Mouse (Mus musculus) layer of hippocampus, postnatal 25 days (tissue): ENCODE results near the gene Wrap73. TPM values are rescaled to one million over a fixed set of nuclear protein-coding genes. Genes with fewer than 3 reads are reported as not detected.

ENCODE experiments used
- total RNA-seq, 2 experiments: library from RNA; stranded (reverse); gene quantifications; 2 replicates each; pipeline ENCODE4 v1.2.3; 2021

Wrap73 gene
- total RNA-seq, 2 experiments from 2014 or later, result 30.5 to 36.0 TPM

Other genes with a start within 250 kb of the Wrap73 start
- gene A430005L14Rik, start 185.1 kb upstream of the Wrap73 start, total RNA-seq, result 10 to 100 TPM; 21.5 to 26.4 TPM
- gene Dffb, start 167.2 kb upstream of the Wrap73 start, total RNA-seq, result 10 to 100 TPM in 1 of 2 experiments, 1 to 10 TPM in 1; 8.3 to 11.9 TPM
- 10 to 100 TPM; 31.0 to 31.3 TPM for gene Cep104, start 167.2 kb upstream of the Wrap73 start, total RNA-seq
- 10 to 100 TPM; 54.6 to 71.1 TPM for gene Lrrc47, start 130.6 kb upstream of the Wrap73 start, total RNA-seq
- 1 to 10 TPM; 7.5 to 9.5 TPM for gene Smim1, start 116.1 kb upstream of the Wrap73 start, total RNA-seq
- 1 to 10 TPM in 1 of 2 experiments, under 1 TPM in 1; 0.66 to 1.1 TPM for gene Ccdc27, start 99.7 kb upstream of the Wrap73 start, total RNA-seq
- 1 to 10 TPM; 2.4 to 3.1 TPM for gene Trp73, start 2.2 kb upstream of the Wrap73 start, total RNA-seq
- gene Tprgl, start 18.3 kb downstream of the Wrap73 start, total RNA-seq, result 100 to 1,000 TPM; 170 to 189 TPM
- 1 to 10 TPM; 4.9 to 5.6 TPM for gene Megf6, start 28.4 kb downstream of the Wrap73 start, total RNA-seq
- gene Arhgef16, start 159.3 kb downstream of the Wrap73 start, total RNA-seq, result under 1 TPM; 0.20 to 0.82 TPM
- gene B230104I21Rik, start 193.8 kb downstream of the Wrap73 start, total RNA-seq, result 1 to 10 TPM in 1 of 2 experiments, under 1 TPM in 1; 0.32 to 1.0 TPM